Comparison of ENCODE assay signal across 21 mouse cellular contexts in genomic region chr1:21836337-21836736, GRCm38 (mm10).
A peak's percentile ranks its signal among the peaks of the same experiment; 100 is the strongest.
DNase-seq lines count a peak whose midpoint lies in the region; ATAC-seq and TF ChIP-seq lines count a peak whose summit lies in the region.
"Had no signal": no experiment of that assay in that cellular context is flagged by ENCODE, and none has a peak within 500 bp of the region (broad histone marks: within the 10 kb centered on the region; RNA-seq: fewer than 3 reads in every experiment).

No protein-coding gene starts in this region.

- no peaks in the 10 kb centered on the region for H3K36me3 ChIP-seq in limb, embryonic 14.5 days (ENCODE audit: control insufficient read depth, insufficient read depth, low read length)
- no peaks in the 10 kb centered on the region for H3K36me3 ChIP-seq in forebrain, embryonic 15.5 days
- H3K36me3 ChIP-seq: forebrain, embryonic 10.5 days; heart, embryonic 12.5 days; liver, embryonic 12.5 days; lung, embryonic 15.5 days; stomach, embryonic 15.5 days had no signal

- peak; percentile 83 for ATAC-seq in common myeloid progenitor, adult 5-6 weeks (replicated peaks; ENCODE audit: low read depth, poor library complexity, severe bottlenecking)
- ATAC-seq in limb, embryonic 14.5 days (ENCODE audit: low FRiP score, low read depth), result 0 out of 2 replicates have a peak, but pooled peaks have one; percentile 19
- no peak for ATAC-seq in forebrain, embryonic 15.5 days (replicated peaks)
- ATAC-seq: hindbrain, postnatal 0 days; liver, embryonic 12.5 days had no signal

- DNase-seq in embryo, embryonic 10 days (ENCODE audit: low spot score), result peak; percentile 37
- no peak for DNase-seq in embryo, embryonic 9.5 days (ENCODE audit: extremely low spot score)
- peak; percentile 58 for DNase-seq in fibroblast of lung, adult 2 months (ENCODE audit: low read depth)
- peak; percentile 38 for DNase-seq in limb, embryonic 14.5 days (ENCODE audit: low spot score)
- no peak for DNase-seq in thymus, postnatal 10 days (ENCODE audit: low spot score in 2 of 2)
- no peak for DNase-seq in retina, embryonic 14.5 days (ENCODE audit: low spot score)
- DNase-seq: adrenal gland, postnatal 14 days; cerebellum, adult 8-10 months; gastrocnemius, postnatal 36 days; kidney, adult 8-10 months; kidney, postnatal 4 days; spleen, adult 18-20 months; thymus, postnatal 25 days had no signal

- 23% methylated on average over 3 of the region's 3 CpGs for WGBS in limb, embryonic 14.5 days
- 80% methylated on average over 3 of the region's 3 CpGs for WGBS in forebrain, embryonic 15.5 days

- H3K4me1 ChIP-seq in limb, embryonic 14.5 days (ENCODE audit: control insufficient read depth, insufficient read depth, low read length), result no peaks in the 10 kb centered on the region
- H3K4me1 ChIP-seq in forebrain, embryonic 15.5 days, result no peaks in the 10 kb centered on the region
- H3K4me1 ChIP-seq: forebrain, embryonic 10.5 days; liver, embryonic 12.5 days; lung, embryonic 15.5 days; stomach, embryonic 15.5 days had no signal

- no peak overlapping the region for H3K4me3 ChIP-seq in limb, embryonic 14.5 days (replicated peaks; ENCODE audit: low read length)
- H3K4me3 ChIP-seq in forebrain, embryonic 15.5 days, result no peak overlapping the region
- H3K4me3 ChIP-seq: forebrain, embryonic 10.5 days; heart, embryonic 12.5 days; liver, embryonic 12.5 days; lung, embryonic 15.5 days; stomach, embryonic 15.5 days had no signal

- no peaks in the 10 kb centered on the region for H3K9me3 ChIP-seq in limb, embryonic 14.5 days (ENCODE audit: control insufficient read depth, low read length)
- no peaks in the 10 kb centered on the region for H3K9me3 ChIP-seq in forebrain, embryonic 15.5 days
- H3K9me3 ChIP-seq: forebrain, embryonic 10.5 days; heart, embryonic 12.5 days; liver, embryonic 12.5 days; lung, embryonic 15.5 days; stomach, embryonic 15.5 days had no signal

- no peaks in the 10 kb centered on the region for H3K27me3 ChIP-seq in limb, embryonic 14.5 days (ENCODE audit: control insufficient read depth, insufficient read depth, low read length)
- H3K27me3 ChIP-seq in forebrain, embryonic 15.5 days, result no peaks in the 10 kb centered on the region
- H3K27me3 ChIP-seq: heart, embryonic 12.5 days; liver, embryonic 12.5 days; lung, embryonic 15.5 days; stomach, embryonic 15.5 days had no signal

- TF ChIP-seq POLR2A in limb, embryonic 14.5 days (IDR thresholded peaks at IDR 0.05; ENCODE audit: borderline replicate concordance, extremely low read depth, insufficient read depth, insufficient read length), result no peak

- H3K4me2 ChIP-seq in limb, embryonic 14.5 days (replicated peaks; ENCODE audit: low read depth, low read length, severe bottlenecking), result no peak overlapping the region
- no peak overlapping the region for H3K4me2 ChIP-seq in forebrain, embryonic 15.5 days (replicated peaks)
- H3K4me2 ChIP-seq: heart, embryonic 12.5 days; liver, embryonic 12.5 days; lung, embryonic 15.5 days; stomach, embryonic 15.5 days had no signal

- H3K27ac ChIP-seq in limb, embryonic 14.5 days (replicated peaks; ENCODE audit: low read depth, low read length), result no peak overlapping the region
- no peak overlapping the region for H3K27ac ChIP-seq in forebrain, embryonic 15.5 days (replicated peaks)
- H3K27ac ChIP-seq: forebrain, embryonic 10.5 days; hindbrain, postnatal 0 days; liver, embryonic 12.5 days; lung, embryonic 15.5 days; stomach, embryonic 15.5 days had no signal

- H3K9ac ChIP-seq in limb, embryonic 14.5 days (ENCODE audit: low read depth, low read length, severe bottlenecking), result no peak overlapping the region
- H3K9ac ChIP-seq in forebrain, embryonic 15.5 days (replicated peaks), result no peak overlapping the region
- H3K9ac ChIP-seq: heart, embryonic 12.5 days; liver, embryonic 12.5 days; lung, embryonic 15.5 days; stomach, embryonic 15.5 days had no signal

Comparison
In these comparisons a context has a peak if more than half of its experiments do, and no peak if none do; other contexts are left out.
1. DNase-seq: peak in embryo, embryonic 10 days (single experiment), fibroblast of lung, adult 2 months (single experiment) and limb, embryonic 14.5 days (single experiment); none in embryo, embryonic 9.5 days (single experiment), thymus, postnatal 10 days (0 of 2) and retina, embryonic 14.5 days (single experiment).